Mouse (Mus musculus) intestine, embryonic 16.5 days (tissue): Measurements from ENCODE around the gene Izumo1. TPM values are rescaled to one million over a fixed set of nuclear protein-coding genes. Genes with fewer than 3 reads are reported as not detected.

ENCODE experiments used
- ATAC-seq: fragments of 200-750 bp; cut with Nextera tagmentation; 2 replicates; pipeline ENCODE4 v1.8.0; 2017; ENCODE audit warnings: moderate TSS enrichment, moderate library complexity
- H3K27ac ChIP-seq: fragments of 300-500 bp; sonication (generic); 2 replicates; pipeline ENCODE4 v1.5.1; 2014; ENCODE audit warnings: mild to moderate bottlenecking, low read length
- H3K27me3 ChIP-seq: fragments of 300-500 bp; sonication (generic); replicated peaks from 2 replicates; pipeline ENCODE4 v1.6.1; 2014; ENCODE audit warnings: low read length, control low read depth, mixed read lengths; ENCODE audit not compliant: control insufficient read depth, insufficient read depth
- H3K36me3 ChIP-seq: fragments of 300-500 bp; sonication (generic); 2 replicates; pipeline ENCODE4 v1.6.1; 2014; ENCODE audit warnings: low read length, control low read depth; ENCODE audit not compliant: control insufficient read depth, insufficient read depth
- H3K4me1 ChIP-seq: fragments of 300-500 bp; sonication (generic); 2 replicates; pipeline ENCODE4 v1.6.1; 2014; ENCODE audit warnings: low read length, control low read depth, mixed read lengths; ENCODE audit not compliant: control insufficient read depth, insufficient read depth
- H3K4me2 ChIP-seq: fragments of 300-500 bp; sonication (generic); 2 replicates; pipeline ENCODE4 v1.6.1; 2014; ENCODE audit warnings: low read depth, low read length, control low read depth
- H3K4me3 ChIP-seq: fragments of 300-500 bp; sonication (generic); 2 replicates; pipeline ENCODE4 v1.5.1; 2014; ENCODE audit warnings: mild to moderate bottlenecking, low read length
- H3K9ac ChIP-seq: fragments of 300-500 bp; sonication (generic); 2 replicates; pipeline ENCODE4 v1.6.1; 2014; ENCODE audit warnings: low read depth, low read length
- H3K9me3 ChIP-seq: fragments of 300-500 bp; sonication (generic); 2 replicates; pipeline ENCODE4 v1.6.1; 2016; ENCODE audit warnings: low read length, control low read depth; ENCODE audit not compliant: control insufficient read depth
- WGBS: fragments of 180-500 bp; shearing (Covaris S2); extraction: QIAGEN DNeasy Blood & Tissue Kit; methylation state at CpG from one replicate; pipeline ENCODE4 v1.1.7; 2014; 5-methylcytosine and 5-hydroxymethylcytosine counted together
- polyA plus RNA-seq: library from polyadenylated mRNA; unstranded; fragments of >200 nt; fragmentation: Nextera tagmentation; extraction: Ambion mirVana; gene quantifications from 2 replicates; pipeline ENCODE4 v1.2.1, GENCODE M21; 2015

The Izumo1 gene
- polyA plus RNA-seq, 1 experiment from 2014 or later: 0.07 TPM

DNA sequence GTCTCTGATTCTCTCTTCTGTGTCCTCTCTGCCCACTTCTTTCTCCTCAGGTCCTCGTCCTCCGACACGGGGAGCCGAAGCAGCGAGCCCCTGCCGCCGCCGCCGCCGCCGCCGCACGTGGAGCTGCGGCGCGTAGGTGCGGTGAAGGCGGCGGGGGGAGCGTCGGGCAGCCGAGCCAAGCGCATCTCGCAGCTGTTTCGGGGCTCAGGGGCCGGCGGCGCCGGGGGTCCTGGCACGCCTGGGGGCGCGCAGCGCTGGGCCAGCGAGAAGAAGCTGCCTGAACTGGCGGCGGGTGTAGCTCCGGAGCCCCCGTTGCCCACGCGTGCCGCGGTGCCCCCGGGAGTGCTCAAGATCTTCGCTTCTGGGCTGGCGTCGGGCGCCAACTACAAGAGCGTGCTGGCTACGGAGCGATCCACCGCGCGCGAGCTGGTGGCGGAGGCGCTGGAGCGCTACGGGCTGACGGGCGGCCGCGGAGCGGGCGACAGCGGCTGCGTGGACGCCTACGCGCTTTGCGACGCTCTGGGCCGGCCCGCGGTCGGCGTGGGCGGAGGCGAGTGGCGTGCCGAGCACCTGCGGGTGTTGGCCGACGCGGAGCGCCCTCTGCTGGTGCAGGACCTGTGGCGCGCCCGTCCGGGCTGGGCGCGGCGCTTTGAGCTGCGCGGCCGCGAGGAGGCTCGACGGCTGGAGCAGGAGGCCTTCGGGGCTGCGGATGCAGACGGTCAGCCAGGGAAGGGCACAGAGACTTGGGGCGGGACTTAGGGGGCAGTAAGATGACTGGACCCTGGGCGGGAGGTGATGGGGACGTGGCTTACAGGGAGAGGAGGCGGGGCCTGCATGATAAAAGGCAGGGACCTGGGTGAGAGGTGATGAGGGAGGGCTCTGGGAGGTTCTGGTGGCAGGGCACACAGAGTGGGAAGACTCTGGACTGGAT, 7.0 kb downstream of the Izumo1 start:
- Histone ChIP-seq H3K9ac (peak overlapping the region; percentile 79), H3K4me1 (peaks cover 13% of the 10 kb centered on the region; the same call in 1 of the 2 replicates), H3K36me3 (no peaks in the 10 kb centered on the region), H3K4me2 (peak overlapping the region; percentile 99), H3K27ac (peak overlapping the region; percentile 49), H3K4me3 (peak overlapping the region; percentile 61), H3K9me3 (no peaks in the 10 kb centered on the region), H3K27me3 (peaks cover 16% of the 10 kb centered on the region)
- ATAC-seq: peak; percentile 85
- WGBS: under 1% methylated on average over 105 of the region's 105 CpGs

GRCm38 (mm10) chr7:45630064-45630907, 8.7 kb downstream of the Izumo1 start:
- ATAC-seq: no peak
- H3K4me2 ChIP-seq: no peak overlapping the region

DNA sequence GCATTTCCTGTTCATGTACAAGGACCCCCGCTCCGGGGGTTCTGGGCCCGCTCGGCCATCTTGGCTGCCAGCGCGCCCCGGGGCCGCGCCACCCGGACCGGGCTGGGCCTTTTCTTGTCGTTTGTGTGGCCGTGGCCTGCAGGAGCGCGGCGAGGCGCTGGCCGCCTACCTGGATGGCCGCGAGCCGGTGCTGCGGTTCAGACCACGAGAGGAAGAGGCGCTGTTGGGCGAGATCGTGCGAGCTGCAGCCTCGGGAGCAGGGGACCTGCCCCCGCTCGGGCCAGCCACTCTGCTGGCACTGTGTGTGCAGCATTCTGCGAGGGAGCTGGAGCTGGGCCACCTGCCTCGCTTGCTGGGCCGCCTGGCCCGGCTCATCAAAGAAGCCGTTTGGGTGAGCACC, 10.9 kb downstream of the Izumo1 start:
- H3K4me2 ChIP-seq: peak overlapping the region; percentile 45
- H3K36me3 ChIP-seq: no peaks in the 10 kb centered on the region; the same call in 1 of the 2 replicates
- WGBS: 30% methylated on average over 35 of the region's 35 CpGs
- peak overlapping the region; percentile 62 for H3K9ac ChIP-seq
- peak overlapping the region; percentile 11 for H3K4me3 ChIP-seq
- peaks cover 15% of the 10 kb centered on the region for H3K27me3 ChIP-seq
- ATAC-seq: no peak
- no peaks in the 10 kb centered on the region for H3K9me3 ChIP-seq
- H3K4me1 ChIP-seq: peaks cover 15% of the 10 kb centered on the region; the same call in 1 of the 2 replicates
- no peak overlapping the region for H3K27ac ChIP-seq

More at GRCm38 (mm10) chr7:45630064-45630907, 8.7 kb downstream of the Izumo1 start:
- 0 out of 2 replicates have a peak overlapping the region, but pooled peaks have one; percentile 13 for H3K9ac ChIP-seq
- no peaks in the 10 kb centered on the region for H3K9me3 ChIP-seq
- 77% methylated on average over 23 of the region's 23 CpGs for WGBS
- H3K36me3 ChIP-seq: no peaks in the 10 kb centered on the region
- H3K27me3 ChIP-seq: peaks cover 16% of the 10 kb centered on the region
- no peak overlapping the region for H3K27ac ChIP-seq
- no peak overlapping the region for H3K4me3 ChIP-seq
- H3K4me1 ChIP-seq: peaks cover 13% of the 10 kb centered on the region; the same call in 1 of the 2 replicates

- WGBS: 88% methylated on average over 11 of the region's 11 CpGs
- H3K4me2 ChIP-seq: no peak overlapping the region
- peaks cover 6% of the 10 kb centered on the region; the same call in 1 of the 2 replicates for H3K27me3 ChIP-seq
- ATAC-seq: no peak
- H3K4me1 ChIP-seq: peaks cover 14% of the 10 kb centered on the region; the same call in 1 of the 2 replicates
- no peak overlapping the region for H3K4me3 ChIP-seq
- no peaks in the 10 kb centered on the region; the same call in 1 of the 2 replicates for H3K36me3 ChIP-seq
- peak overlapping the region; percentile 19 for H3K27ac ChIP-seq
- H3K9me3 ChIP-seq: no peaks in the 10 kb centered on the region
- no peak overlapping the region for H3K9ac ChIP-seq
These were observed 13.5 kb downstream of the Izumo1 start for GRCm38 (mm10) chr7:45634946-45635681.

DNA sequence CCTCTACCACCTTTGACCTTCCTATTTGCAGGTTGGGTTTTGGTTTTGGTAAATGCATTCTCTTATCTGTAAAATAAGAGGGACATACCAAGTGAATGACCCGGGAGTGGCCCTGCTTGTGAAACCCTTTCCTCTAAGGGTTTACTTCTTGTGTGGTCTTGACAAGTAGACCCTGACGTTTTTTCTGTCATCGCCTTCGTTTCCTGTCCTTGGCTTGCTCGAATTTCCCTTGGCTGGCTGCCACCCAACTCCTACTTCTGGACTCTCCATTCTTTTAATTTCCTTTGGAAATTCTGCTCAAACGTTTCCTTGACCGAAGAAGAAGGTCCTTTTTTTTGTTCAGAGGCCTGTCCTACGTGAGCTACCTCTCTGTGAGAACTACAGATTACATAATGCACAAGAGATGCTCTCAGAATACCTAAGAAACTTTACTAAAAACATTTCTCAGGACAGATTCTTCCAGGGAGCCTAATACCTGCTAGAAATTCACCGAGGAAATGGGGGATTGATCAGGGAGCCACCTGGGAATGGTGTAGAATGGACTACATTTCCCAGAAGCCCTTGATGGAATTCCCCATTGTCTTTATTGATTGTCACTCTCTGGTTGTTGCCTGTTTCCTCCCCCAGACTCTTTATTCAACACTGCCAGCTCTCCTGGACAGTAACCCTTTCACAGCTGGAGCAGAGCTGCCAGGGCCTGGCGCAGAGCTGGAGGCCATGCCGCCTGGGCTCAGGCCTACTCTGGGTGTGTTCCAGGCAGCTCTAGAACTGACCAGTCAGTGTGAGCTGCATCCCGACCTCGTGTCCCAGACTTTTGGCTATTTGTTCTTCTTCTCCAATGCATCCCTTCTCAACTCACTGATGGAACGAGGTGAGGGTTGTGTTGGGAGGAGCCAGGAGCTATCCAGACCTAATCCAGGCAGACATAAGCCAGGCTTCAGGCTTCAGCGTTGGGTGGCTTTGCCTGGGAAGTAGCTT, 14.4 kb downstream of the Izumo1 start:
- peak overlapping the region; percentile 55 for H3K27ac ChIP-seq
- H3K36me3 ChIP-seq: no peaks in the 10 kb centered on the region; the same call in 1 of the 2 replicates
- H3K4me3 ChIP-seq: no peak overlapping the region
- no peak for ATAC-seq
- H3K9ac ChIP-seq: no peak overlapping the region
- no peaks in the 10 kb centered on the region for H3K9me3 ChIP-seq
- 72% methylated on average over 15 of the region's 15 CpGs for WGBS
- H3K4me2 ChIP-seq: no peak overlapping the region
- H3K4me1 ChIP-seq: peaks cover 15% of the 10 kb centered on the region
- H3K27me3 ChIP-seq: peaks cover 6% of the 10 kb centered on the region; the same call in 1 of the 2 replicates

DNA sequence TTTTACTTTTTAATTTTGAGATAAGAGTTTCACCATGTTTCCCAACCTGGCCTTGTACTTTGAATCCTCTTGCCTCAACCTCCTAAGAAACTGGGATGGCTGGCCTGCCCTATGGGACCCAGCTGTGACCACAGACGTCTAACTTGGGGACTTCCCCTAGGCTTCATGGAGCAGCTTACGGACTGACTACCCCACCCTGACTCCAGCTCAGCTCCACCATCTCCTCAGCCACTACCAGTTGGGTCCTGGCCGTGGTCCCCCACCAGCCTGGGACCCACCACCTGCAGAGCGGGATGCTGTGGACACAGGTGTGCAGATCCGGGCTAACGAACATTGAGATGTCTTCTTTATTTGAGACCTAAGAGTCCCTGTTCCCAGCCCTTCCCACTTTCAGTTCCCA, 16.1 kb downstream of the Izumo1 start:
- Histone ChIP-seq H3K4me1 (peaks cover 28% of the 10 kb centered on the region), H3K4me2 (no peak overlapping the region), H3K36me3 (no peaks in the 10 kb centered on the region; the same call in 1 of the 2 replicates), H3K27ac (no peak overlapping the region), H3K4me3 (no peak overlapping the region), H3K9ac (no peak overlapping the region), H3K9me3 (no peaks in the 10 kb centered on the region), H3K27me3 (no peaks in the 10 kb centered on the region)
- 90% methylated on average over 6 of the region's 6 CpGs for WGBS
- ATAC-seq: no peak

DNA sequence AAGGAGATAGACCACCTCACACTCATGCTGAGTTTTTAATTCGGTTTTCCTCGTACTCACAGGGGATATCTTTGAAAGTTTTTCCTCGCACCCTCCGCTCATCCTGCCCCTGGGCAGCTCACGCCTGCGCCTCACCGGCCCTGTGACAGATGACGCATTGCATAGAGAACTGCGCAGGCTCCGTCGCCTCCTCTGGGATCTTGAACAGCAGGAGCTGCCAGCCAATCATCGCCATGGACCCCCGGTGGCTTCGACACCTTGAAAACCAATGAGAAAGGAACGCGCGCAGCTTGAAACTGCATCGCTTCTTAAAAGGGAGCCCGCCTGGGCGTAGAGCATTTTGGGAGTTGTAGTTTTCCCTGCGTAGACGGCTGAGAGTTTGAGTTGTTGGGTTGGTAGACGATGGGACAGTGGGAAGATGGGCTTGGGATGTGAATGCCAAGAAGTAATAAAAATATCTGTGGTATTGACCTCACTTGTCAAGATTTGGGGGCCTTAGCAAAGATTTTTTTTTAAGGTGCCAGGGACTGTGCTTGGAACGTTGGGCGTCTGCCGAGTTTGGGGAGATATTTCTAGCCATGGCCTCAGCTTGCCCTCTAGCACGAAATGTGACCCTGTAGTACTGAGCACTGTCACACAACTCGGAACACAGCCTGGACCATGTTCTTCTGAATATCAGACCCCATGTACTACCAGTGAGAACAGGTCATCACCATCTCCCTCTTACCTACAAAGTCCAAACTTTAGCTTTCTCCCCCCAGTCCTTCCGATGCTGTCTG, 17.2 kb downstream of the Izumo1 start:
- Histone ChIP-seq H3K27me3 (no peaks in the 10 kb centered on the region), H3K36me3 (no peaks in the 10 kb centered on the region; the same call in 1 of the 2 replicates), H3K4me3 (peak overlapping the region; percentile 13), H3K4me2 (peak overlapping the region; percentile 47), H3K27ac (no peak overlapping the region), H3K9me3 (no peaks in the 10 kb centered on the region), H3K4me1 (peaks cover 28% of the 10 kb centered on the region), H3K9ac (peak overlapping the region; percentile 46; the same call in 1 of the 2 replicates)
- WGBS: 29% methylated on average over 29 of the region's 29 CpGs
- ATAC-seq: peak; percentile 81
